Mouse (Mus musculus): ENCODE results near the gene Gpn3.
"Not testable (repeated sequence)": the region's sequence is repeated elsewhere in the genome, so short reads cannot be mapped to it uniquely, and the experiment has no call there.

The Gpn3 gene

DNA sequence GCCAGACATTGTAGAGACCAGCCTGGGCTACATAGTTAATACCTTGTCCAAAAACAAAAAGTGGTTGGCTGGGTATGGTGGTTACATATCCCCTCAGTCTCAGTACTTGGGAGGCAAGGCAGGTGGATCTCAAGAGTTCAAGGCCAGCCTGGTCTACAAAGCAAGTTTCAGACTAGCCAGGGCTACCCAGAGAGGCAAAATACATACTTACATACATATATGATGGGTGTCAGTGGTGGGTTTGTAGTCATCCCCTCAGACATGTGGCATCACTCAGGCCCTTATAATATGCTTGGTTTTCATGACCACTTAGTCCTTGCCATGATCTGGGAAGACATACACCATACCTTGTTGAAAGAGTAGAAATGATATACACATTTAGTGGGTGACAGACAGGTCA, 19.0 kb downstream of the Gpn3 start:
- no peak for DNase-seq (ENCODE audit: low spot score in 2 of 2)

- no peak for DNase-seq (ENCODE audit: low spot score in 2 of 2)
These were observed 19.6 kb downstream of the Gpn3 start for GRCm38 (mm10) chr5:122391178-122391785.

- DNase-seq (ENCODE audit: low spot score in 2 of 2) = peak; percentile 86 to 91
These were observed 20.1 kb downstream of the Gpn3 start, which contains the start of gene Arpc3 for GRCm38 (mm10) chr5:122391786-122392180. Gene Arpc3 (plus strand): TSS chr5:122391878.

- no peak for DNase-seq (ENCODE audit: low spot score in 2 of 2)
These were observed 20.7 kb downstream of the Gpn3 start for GRCm38 (mm10) chr5:122392227-122393004.

DNA sequence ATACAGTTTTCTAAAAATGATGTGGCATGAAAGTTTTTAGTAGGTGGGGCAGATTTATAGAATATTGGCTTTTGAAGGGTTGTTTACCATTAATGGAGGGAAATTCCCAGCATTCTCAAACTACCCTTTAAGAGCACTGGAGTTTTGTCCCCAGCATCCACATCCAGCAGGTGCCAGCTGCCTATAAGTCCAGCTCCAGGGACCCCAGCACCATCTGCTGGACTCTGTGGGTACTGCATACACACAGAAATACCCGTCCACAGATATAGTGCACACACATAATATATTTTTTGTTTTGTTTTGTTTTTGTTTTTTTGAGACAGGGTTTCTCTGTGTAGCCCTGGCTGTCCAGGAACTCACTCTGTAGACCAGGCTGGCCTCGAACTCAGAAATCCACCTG, 22.2 kb downstream of the Gpn3 start:
- DNase-seq (ENCODE audit: low spot score in 2 of 2) = peak in 1 of 2 experiments; percentile 48

DNA sequence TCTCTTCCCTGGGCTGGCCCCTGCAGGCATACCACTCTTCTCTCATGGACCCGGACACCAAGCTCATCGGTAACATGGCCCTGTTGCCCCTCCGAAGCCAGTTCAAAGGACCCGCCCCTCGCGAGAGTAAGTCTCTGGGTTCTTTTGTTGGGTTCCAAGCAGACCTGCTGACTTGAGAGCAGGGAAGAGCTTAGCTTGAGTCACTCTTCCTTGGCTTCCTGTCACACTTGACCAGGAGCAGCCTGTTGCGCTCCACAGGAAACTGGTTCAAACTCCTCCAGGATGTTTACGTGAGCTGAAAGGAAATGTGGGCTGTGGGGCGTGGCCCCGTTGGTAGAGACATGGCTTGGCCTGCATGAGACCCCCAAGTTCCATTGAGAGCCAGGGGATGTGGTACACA, 25.1 kb downstream of the Gpn3 start:
- peak; percentile 70 to 81 for DNase-seq (ENCODE audit: low spot score in 2 of 2)

- DNase-seq (ENCODE audit: low spot score in 2 of 2) = no peak
These were observed 25.8 kb downstream of the Gpn3 start for GRCm38 (mm10) chr5:122397495-122397894.

GRCm38 (mm10) chr5:122399871-122400270, 28.2 kb downstream of the Gpn3 start:
- DNase-seq (ENCODE audit: low spot score in 2 of 2) = peak in 1 of 2 experiments; percentile 37

DNA sequence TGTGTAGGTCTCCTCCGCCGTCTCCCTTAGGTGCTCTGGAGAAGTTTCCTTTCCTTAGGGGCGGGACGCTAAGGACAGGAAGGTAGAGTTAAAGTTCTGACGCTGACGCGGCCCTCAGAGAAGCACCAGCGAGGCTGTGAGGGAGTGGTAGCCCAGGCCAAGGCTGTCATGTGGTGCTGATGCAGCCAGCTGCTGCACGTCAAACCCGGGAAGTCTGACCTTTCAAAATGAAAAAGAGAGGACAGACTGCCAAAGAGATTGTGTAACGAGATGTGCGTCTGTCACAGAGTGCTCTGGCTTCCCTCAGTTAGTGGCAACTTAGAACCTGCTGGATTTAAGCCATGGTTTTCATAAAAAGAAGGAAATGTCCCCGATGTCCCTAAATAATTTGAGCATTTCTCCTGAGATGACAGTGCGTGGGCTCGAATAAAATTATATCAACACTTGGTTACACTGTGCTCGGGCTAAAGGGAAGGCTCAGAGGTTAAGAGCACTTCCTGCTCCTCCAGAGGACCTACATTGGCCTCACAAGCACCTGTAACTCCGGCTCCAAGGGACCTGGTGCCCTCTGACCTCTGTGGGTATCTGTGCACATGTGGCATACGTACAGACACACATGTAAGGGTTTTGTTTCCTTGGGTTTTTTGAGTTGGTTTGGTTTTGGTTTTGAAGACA, 29.1 kb downstream of the Gpn3 start:
- DNase-seq (ENCODE audit: low spot score in 2 of 2) = peak; percentile 92 to 93

DNA sequence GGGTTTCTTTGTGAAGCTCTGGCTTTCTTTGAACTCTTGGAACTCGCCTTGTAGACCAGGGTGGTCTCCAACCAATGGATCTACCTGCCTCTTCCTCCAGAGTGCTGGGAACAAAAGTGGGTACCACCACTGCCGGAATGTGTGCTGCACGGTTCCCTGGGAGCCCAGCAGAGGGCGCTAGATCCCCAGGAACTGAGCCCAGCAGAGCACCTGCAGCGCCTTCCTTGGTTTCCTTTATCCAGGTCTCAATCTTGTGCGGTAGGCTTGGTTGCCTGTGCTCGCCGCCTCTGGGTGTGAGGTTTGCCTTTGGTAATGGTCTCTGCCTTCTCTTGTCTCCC, 29.6 kb downstream of the Gpn3 start:
- peak; percentile 55 to 78 for DNase-seq (ENCODE audit: low spot score in 2 of 2)

- no peak for DNase-seq (ENCODE audit: low spot score in 2 of 2)
These were observed 30.5 kb downstream of the Gpn3 start for GRCm38 (mm10) chr5:122402160-122402559.

- peak; percentile 87 to 90 for DNase-seq (ENCODE audit: low spot score in 2 of 2)
These were observed 31.1 kb downstream of the Gpn3 start for GRCm38 (mm10) chr5:122402772-122403171.

GRCm38 (mm10) chr5:122403362-122403761, 31.7 kb downstream of the Gpn3 start:
- DNase-seq (ENCODE audit: low spot score in 2 of 2) = no peak

GRCm38 (mm10) chr5:122405537-122405936, 33.9 kb downstream of the Gpn3 start:
- DNase-seq (ENCODE audit: low spot score in 2 of 2) = no peak

- no peak for DNase-seq (ENCODE audit: low spot score in 2 of 2)
These were observed 38.3 kb downstream of the Gpn3 start for GRCm38 (mm10) chr5:122409692-122410645.

GRCm38 (mm10) chr5:122411892-122412291, 40.2 kb downstream of the Gpn3 start:
- DNase-seq (ENCODE audit: low spot score in 2 of 2) = peak; percentile 49 to 53

DNA sequence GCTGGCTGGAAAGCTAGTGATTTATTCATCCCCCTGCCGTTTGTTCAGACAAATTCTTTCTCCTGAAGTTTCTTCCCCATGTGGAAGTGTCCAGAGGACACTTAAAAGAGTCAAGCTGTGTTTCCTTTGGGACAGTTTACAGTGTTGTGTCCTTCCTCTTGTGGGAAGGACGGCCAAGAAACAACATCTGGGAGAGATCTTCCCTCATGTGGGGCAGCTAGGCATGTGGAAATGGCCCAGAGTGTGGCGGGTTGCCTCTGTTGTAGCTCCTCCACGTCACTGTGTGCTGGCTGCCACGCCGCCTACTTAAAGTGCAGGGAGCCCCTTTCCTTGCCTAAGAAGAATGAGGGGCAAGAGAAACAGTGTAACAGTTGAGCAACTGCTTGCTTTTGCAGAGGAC, 41.1 kb downstream of the Gpn3 start:
- peak in 1 of 2 experiments; percentile 48 for DNase-seq (ENCODE audit: low spot score in 2 of 2)

GRCm38 (mm10) chr5:122414351-122414750, 42.7 kb downstream of the Gpn3 start:
- no peak for DNase-seq (ENCODE audit: low spot score in 2 of 2)

DNA sequence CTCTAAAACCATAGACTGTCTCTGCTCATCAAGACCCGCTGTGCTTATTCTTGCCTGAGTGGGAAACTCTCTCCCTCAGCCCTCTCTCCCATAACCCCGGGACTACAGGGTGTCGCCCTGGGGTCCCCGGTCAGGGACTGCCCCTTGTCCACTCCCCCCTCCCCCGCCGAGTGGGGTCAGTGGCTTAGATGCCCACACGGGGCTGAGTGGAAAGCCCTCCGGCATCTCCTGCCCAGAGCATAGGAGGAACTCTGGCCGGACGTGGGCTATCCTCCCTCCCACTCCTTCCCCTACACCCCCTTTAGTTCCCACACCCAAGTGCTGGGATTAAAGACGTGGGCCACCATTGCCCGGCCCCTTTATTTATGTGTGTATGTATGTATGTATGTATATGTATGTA, 43.8 kb downstream of the Gpn3 start:
- no peak for DNase-seq (ENCODE audit: low spot score in 2 of 2)

GRCm38 (mm10) chr5:122420676-122421075, 49.0 kb downstream of the Gpn3 start:
- not testable (repeated sequence) for DNase-seq (ENCODE audit: low spot score in 2 of 2)

GRCm38 (mm10) chr5:122421271-122422068, 49.8 kb downstream of the Gpn3 start, which contains the start of gene Anapc7:
Gene Anapc7 (plus strand): TSS chr5:122421693.
- DNase-seq (ENCODE audit: low spot score in 2 of 2) = no peak
